Mouse (Mus musculus) myocyte (in vitro differentiated cells): ENCODE results near the gene Layn. TPM values are rescaled to one million over a fixed set of nuclear protein-coding genes. Genes with fewer than 3 reads are reported as not detected.

Experiments
- H3K27me3 ChIP-seq: one replicate; pipeline ENCODE4 v1.6.1; 2011; ENCODE audit not compliant: control insufficient read depth, insufficient read depth, insufficient read length
- H3K36me3 ChIP-seq: one replicate; pipeline ENCODE4 v1.6.1; 2011; ENCODE audit not compliant: control insufficient read depth, insufficient read depth
- H3K4me2 ChIP-seq: one replicate; pipeline ENCODE4 v1.6.1; 2011; ENCODE audit warnings: low read depth, control low read depth
- H3K4me3 ChIP-seq: one replicate; pipeline ENCODE4 v1.5.1; 2011; ENCODE audit warnings: mild to moderate bottlenecking, control low read depth, moderate library complexity
- H3K79me2 ChIP-seq: one replicate; pipeline ENCODE4 v1.6.1; 2011; ENCODE audit not compliant: control insufficient read depth, insufficient read depth
- H3ac ChIP-seq: one replicate; pipeline ENCODE4 v1.6.1; 2011; ENCODE audit not compliant: control insufficient read depth, insufficient read length
- CEBPB ChIP-seq: IDR thresholded peaks from 2 replicates; pipeline ENCODE4 v1.6.1; 2011; ENCODE audit warnings: mild to moderate bottlenecking, moderate library complexity; ENCODE audit not compliant: poor library complexity, insufficient read depth, severe bottlenecking
- E2F4 ChIP-seq: IDR thresholded peaks from one replicate; pipeline ENCODE4 v1.6.1; 2011; ENCODE audit warnings: mild to moderate bottlenecking, control low read depth, moderate library complexity; ENCODE audit not compliant: insufficient read depth
- MAX ChIP-seq: IDR thresholded peaks from one replicate; pipeline ENCODE4 v1.6.1; 2011; ENCODE audit warnings: low read depth, mild to moderate bottlenecking, control low read depth
- MYOD1 ChIP-seq, 3 experiments: IDR thresholded peaks; one replicate each; pipeline ENCODE4 v1.6.1; 2011; ENCODE audit warnings: control low read depth in 2 of 3, low read depth in 2 of 3, mild to moderate bottlenecking in 2 of 3, moderate library complexity in 1 of 3; ENCODE audit not compliant: insufficient read length in 2 of 3, control insufficient read depth in 1 of 3
- MYOG ChIP-seq, 3 experiments: IDR thresholded peaks; one replicate each; pipeline ENCODE4 v1.6.1; 2011; ENCODE audit warnings: control low read depth in 2 of 3, low read depth in 2 of 3, mild to moderate bottlenecking in 2 of 3; ENCODE audit not compliant: insufficient read length in 2 of 3, control insufficient read depth in 1 of 3, insufficient read depth in 1 of 3
- POLR2A ChIP-seq: IDR thresholded peaks from one replicate; pipeline ENCODE4 v1.6.1; 2011; ENCODE audit warnings: low read depth, mild to moderate bottlenecking, control low read depth, moderate library complexity; ENCODE audit not compliant: insufficient read length
- POLR2AphosphoS2 ChIP-seq: IDR thresholded peaks from one replicate; pipeline ENCODE4 v1.6.1; 2011; ENCODE audit warnings: low read depth, control low read depth; ENCODE audit not compliant: insufficient read length
- REST ChIP-seq: IDR thresholded peaks from one replicate; pipeline ENCODE4 v1.6.1; 2011; ENCODE audit warnings: mild to moderate bottlenecking, control low read depth, moderate library complexity; ENCODE audit not compliant: insufficient read depth, insufficient read length
- SRF ChIP-seq: IDR thresholded peaks from one replicate; pipeline ENCODE4 v1.6.1; 2011; ENCODE audit warnings: low read depth; ENCODE audit not compliant: control insufficient read depth, insufficient read length
- TCF12 ChIP-seq: IDR thresholded peaks from one replicate; pipeline ENCODE4 v1.6.1; 2011; ENCODE audit warnings: mild to moderate bottlenecking, control low read depth; ENCODE audit not compliant: poor library complexity, insufficient read depth, severe bottlenecking
- TCF3 ChIP-seq: IDR thresholded peaks from one replicate; pipeline ENCODE4 v1.6.1; 2011; ENCODE audit warnings: low read depth, control low read depth; ENCODE audit not compliant: insufficient read length
- USF1 ChIP-seq: IDR thresholded peaks from one replicate; pipeline ENCODE4 v1.6.1; 2011; ENCODE audit warnings: low read depth, mild to moderate bottlenecking, control low read depth, moderate library complexity
- polyA plus RNA-seq: library from polyadenylated mRNA; unstranded; fragments of >200 nt; fragmentation: generic; extraction: Trizol; gene quantifications from one replicate; pipeline ENCODE4 v1.2.1, GENCODE M21; 2012; ENCODE audit warnings: missing spikeins

Layn gene
- polyA plus RNA-seq, 1 experiment, result 18.7 TPM

- H3K27me3 ChIP-seq, result no peaks in the 10 kb centered on the region
- H3K36me3 ChIP-seq, result no peaks in the 10 kb centered on the region
- H3K4me3 ChIP-seq, result no peak overlapping the region
- no peaks in the 10 kb centered on the region for H3K79me2 ChIP-seq
- no peak for TF ChIP-seq MYOG (IDR thresholded peaks at IDR 0.05; ENCODE audit: control insufficient read depth in 1 of 3, insufficient read depth in 1 of 3, insufficient read length in 2 of 3, low read depth in 2 of 3)
- TF ChIP-seq USF1, result no peak
- TF ChIP-seq SRF, result no peak
- no peak for TF ChIP-seq POLR2AphosphoS2
- no peak for TF ChIP-seq TCF12
- TF ChIP-seq MAX, result no peak
- TF ChIP-seq POLR2A, result no peak
- TF ChIP-seq MYOD1 (IDR thresholded peaks at IDR 0.05; ENCODE audit: control insufficient read depth in 1 of 3, insufficient read length in 2 of 3, low read depth in 2 of 3), result no peak
- no peak for TF ChIP-seq CEBPB
- no peak for TF ChIP-seq E2F4
- no peak for TF ChIP-seq REST
- no peak for TF ChIP-seq TCF3
- no peak overlapping the region for H3ac ChIP-seq
- H3K4me2 ChIP-seq, result no peak overlapping the region
Measured at GRCm38 (mm10) chr9:51020351-51020750, 56.5 kb downstream of the Layn start.

GRCm38 (mm10) chr9:51019670-51020069 is 57.2 kb downstream of the Layn start:
- TF ChIP-seq MAX (no peak), SRF (no peak), CEBPB (no peak)
- H3K4me3 ChIP-seq, result no peak overlapping the region
- H3K79me2 ChIP-seq, result no peaks in the 10 kb centered on the region
- H3K36me3 ChIP-seq, result no peaks in the 10 kb centered on the region
- no peaks in the 10 kb centered on the region for H3K27me3 ChIP-seq
- no peak overlapping the region for H3ac ChIP-seq
- H3K4me2 ChIP-seq, result no peak overlapping the region

- Histone ChIP-seq H3K79me2 (no peaks in the 10 kb centered on the region), H3K4me2 (no peak overlapping the region), H3ac (no peak overlapping the region), H3K4me3 (no peak overlapping the region), H3K36me3 (no peaks in the 10 kb centered on the region), H3K27me3 (no peaks in the 10 kb centered on the region)
- no peak for TF ChIP-seq MYOD1 (IDR thresholded peaks at IDR 0.05; ENCODE audit: control insufficient read depth in 1 of 3, insufficient read length in 2 of 3, low read depth in 2 of 3)
- TF ChIP-seq E2F4, result no peak
- TF ChIP-seq REST, result no peak
- TF ChIP-seq CEBPB, result no peak
- no peak for TF ChIP-seq USF1
- TF ChIP-seq SRF, result no peak
- no peak for TF ChIP-seq TCF3
- no peak for TF ChIP-seq MAX
- TF ChIP-seq POLR2A, result no peak
- no peak for TF ChIP-seq POLR2AphosphoS2
- no peak for TF ChIP-seq MYOG (IDR thresholded peaks at IDR 0.05; ENCODE audit: control insufficient read depth in 1 of 3, insufficient read depth in 1 of 3, insufficient read length in 2 of 3, low read depth in 2 of 3)
- TF ChIP-seq TCF12, result no peak
Measured at GRCm38 (mm10) chr9:51015732-51016131, 61.2 kb downstream of the Layn start.

- TF ChIP-seq POLR2AphosphoS2, result no peak
- H3ac ChIP-seq, result no peak overlapping the region
- H3K79me2 ChIP-seq, result no peaks in the 10 kb centered on the region
- H3K4me3 ChIP-seq, result no peak overlapping the region
- H3K27me3 ChIP-seq, result no peaks in the 10 kb centered on the region
- no peaks in the 10 kb centered on the region for H3K36me3 ChIP-seq
- no peak overlapping the region for H3K4me2 ChIP-seq
Measured at GRCm38 (mm10) chr9:51013644-51014043, 63.2 kb downstream of the Layn start.

GRCm38 (mm10) chr9:51009656-51009950 is 67.3 kb downstream of the Layn start:
- Histone ChIP-seq H3K4me3 (peak overlapping the region; percentile 40), H3K27me3 (no peaks in the 10 kb centered on the region), H3ac (no peak overlapping the region), H3K4me2 (peak overlapping the region; percentile 87), H3K36me3 (no peaks in the 10 kb centered on the region), H3K79me2 (peaks cover 28% of the 10 kb centered on the region)
- TF ChIP-seq REST (no peak), TCF12 (no peak), MYOD1 (IDR thresholded peaks at IDR 0.05; ENCODE audit: control insufficient read depth in 1 of 3, insufficient read length in 2 of 3, low read depth in 2 of 3) (no peak), MAX (no peak), CEBPB (no peak), POLR2AphosphoS2 (no peak), TCF3 (no peak), E2F4 (no peak), POLR2A (no peak), MYOG (IDR thresholded peaks at IDR 0.05; ENCODE audit: control insufficient read depth in 1 of 3, insufficient read depth in 1 of 3, insufficient read length in 2 of 3, low read depth in 2 of 3) (no peak), SRF (no peak), USF1 (no peak)
